Mouse (Mus musculus) gastrocnemius, postnatal 25 days (tissue): ENCODE measurements around the gene Fgfrl1. TPM values are rescaled to one million over a fixed set of nuclear protein-coding genes. Genes with fewer than 3 reads are reported as not detected.
"Not testable (repeated sequence)": the region's sequence is repeated elsewhere in the genome, so short reads cannot be mapped to it uniquely, and the experiment has no call there.

Source experiments
- DNase-seq: peaks from one replicate; pipeline ENCODE4 v3.0.0; 2022
- total RNA-seq, 2 experiments: library from RNA; stranded (reverse); gene quantifications; 1 replicate in 1 of 2; 2 replicates in 1 of 2; pipeline ENCODE4 v1.2.3; 2021

The Fgfrl1 gene
- total RNA-seq, 2 experiments from 2014 or later: 35.9 to 38.6 TPM

- not testable (repeated sequence) for DNase-seq
Observed at GRCm38 (mm10) chr5:108751258-108751657, 59.1 kb downstream of the Fgfrl1 start.

Other genes starting within 250 kb of the Fgfrl1 start
- gene Mfsd7a, start 243.5 kb upstream of the Fgfrl1 start, total RNA-seq: under 1 TPM; 0.67 to 0.95 TPM
- gene Pcgf3, start 231.2 kb upstream of the Fgfrl1 start, total RNA-seq: 10 to 100 TPM; 30.9 to 39.5 TPM
- gene Cplx1, start 142.4 kb upstream of the Fgfrl1 start, total RNA-seq: not detected
- 10 to 100 TPM in 1 of 2 experiments, 1 to 10 TPM in 1; 9.2 to 11.8 TPM for gene Gak, start 62.6 kb upstream of the Fgfrl1 start, total RNA-seq
- 1 to 10 TPM; 5.2 to 5.4 TPM for gene Tmem175, start 62.6 kb upstream of the Fgfrl1 start, total RNA-seq
- 1 to 10 TPM; 7.8 to 9.4 TPM for gene Idua, start 32.1 kb upstream of the Fgfrl1 start, total RNA-seq
- 1 to 10 TPM; 4.7 to 5.0 TPM for gene Dgkq, start 22.7 kb upstream of the Fgfrl1 start, total RNA-seq
- gene Slc26a1, start 16.8 kb upstream of the Fgfrl1 start, total RNA-seq: not detected
- gene Rnf212, start 82.6 kb downstream of the Fgfrl1 start, total RNA-seq: not detected
- not detected for gene Tmed11, start 103.0 kb downstream of the Fgfrl1 start, total RNA-seq
- not detected for gene Vmn2r8, start 116.5 kb downstream of the Fgfrl1 start, total RNA-seq
- not detected for gene Vmn2r9, start 160.2 kb downstream of the Fgfrl1 start, total RNA-seq